Comparison of ENCODE assay signal across 7 mouse cellular contexts in genomic region chr15:85935627-85936049, GRCm38 (mm10). TPM values are rescaled to one million over a fixed set of nuclear protein-coding genes. Genes with fewer than 3 reads are reported as not detected.
DNase-seq lines count a peak whose midpoint lies in the region; ATAC-seq and TF ChIP-seq lines count a peak whose summit lies in the region.

No protein-coding gene starts in this region.

- ATAC-seq in kidney, postnatal 0 days (replicated peaks; ENCODE audit: low FRiP score, low read depth): peak; percentile 85
- no peak for ATAC-seq in forebrain, embryonic 15.5 days (replicated peaks)

- no peak overlapping the region for H3K4me3 ChIP-seq in kidney, postnatal 0 days (replicated peaks; ENCODE audit: low read depth, low read length)
- H3K4me3 ChIP-seq in forebrain, embryonic 15.5 days: no peak overlapping the region

- intact Hi-C loops in left cerebral cortex, postnatal 14 days (cut with DNase I): no loop called here

- H3K27ac ChIP-seq in kidney, postnatal 0 days: peak overlapping the region; percentile 57; the same call in 1 of the 2 replicates
- no peak overlapping the region for H3K27ac ChIP-seq in forebrain, embryonic 15.5 days (replicated peaks)

- TF ChIP-seq CTCF in kidney, postnatal 0 days (IDR thresholded peaks at IDR 0.05; ENCODE audit: low read depth): no peak

- no peaks in the 10 kb centered on the region for H3K9me3 ChIP-seq in kidney, postnatal 0 days (replicated peaks; ENCODE audit: low read length)
- no peaks in the 10 kb centered on the region for H3K9me3 ChIP-seq in forebrain, embryonic 15.5 days

- H3K9ac ChIP-seq in kidney, postnatal 0 days (ENCODE audit: low read depth, low read length): no peak overlapping the region
- no peak overlapping the region for H3K9ac ChIP-seq in forebrain, embryonic 15.5 days (replicated peaks)

- H3K27me3 ChIP-seq in kidney, postnatal 0 days (ENCODE audit: insufficient read depth, low read length): no peaks in the 10 kb centered on the region
- H3K27me3 ChIP-seq in forebrain, embryonic 15.5 days: no peaks in the 10 kb centered on the region

- H3K4me1 ChIP-seq in kidney, postnatal 0 days (replicated peaks; ENCODE audit: insufficient read depth, low read length): peaks cover 4% of the 10 kb centered on the region; the same call in 1 of the 2 replicates
- no peaks in the 10 kb centered on the region for H3K4me1 ChIP-seq in forebrain, embryonic 15.5 days

- 0 out of 2 replicates have a peak, but pooled peaks cover 5% of the 10 kb centered on the region for H3K36me3 ChIP-seq in kidney, postnatal 0 days (ENCODE audit: insufficient read depth, low read length)
- H3K36me3 ChIP-seq in forebrain, embryonic 15.5 days: 0 out of 2 replicates have a peak, but pooled peaks cover 2% of the 10 kb centered on the region

- 14% methylated on average over 5 of the region's 5 CpGs for WGBS in kidney, postnatal 0 days
- WGBS in forebrain, embryonic 15.5 days: 32% methylated on average over 5 of the region's 5 CpGs

- no peak overlapping the region for H3K4me2 ChIP-seq in kidney, postnatal 0 days (ENCODE audit: low read length)
- H3K4me2 ChIP-seq in forebrain, embryonic 15.5 days (replicated peaks): no peak overlapping the region

- peak; percentile 38 to 48 for DNase-seq in adrenal gland, postnatal 36 days
- peak; percentile 62 for DNase-seq in gonadal fat pad, adult 2 months (ENCODE audit: low read depth)
- DNase-seq in kidney, postnatal 0 days (ENCODE audit: low spot score): peak; percentile 79
- peak; percentile 44 for DNase-seq in lung, postnatal 14 days
- DNase-seq in layer of hippocampus, adult 8-10 months (ENCODE audit: low spot score in 2 of 2): no peak
- no peak for DNase-seq in left cerebral cortex, postnatal 14 days (ENCODE audit: low spot score in 2 of 2)

RNA-seq across cellular contexts. Expression of gene Trmu, which starts 56.5 kb away (rescaled TPM):
- total RNA-seq in adrenal gland, postnatal 36 days (2021): 10 to 100 TPM; 22.7 to 24.2 TPM
- 36.5 and 36.8 TPM in 2 replicates for polyA plus RNA-seq in gonadal fat pad, adult 2 months (2012; rRNA removed)
- polyA plus RNA-seq in kidney, postnatal 0 days (2015; fragmentation: Nextera tagmentation; extraction: Ambion mirVana): 37.1 and 40.9 TPM in 2 replicates
- total RNA-seq in layer of hippocampus, adult 8-10 months (2022): 10 to 100 TPM; 31.0 to 40.1 (median 35.9) TPM
- polyA plus RNA-seq in forebrain, embryonic 15.5 days (2015; fragmentation: Nextera tagmentation; extraction: Ambion mirVana): 51.6 and 54.0 TPM in 2 replicates
- total RNA-seq in left cerebral cortex, postnatal 14 days (2021): 10 to 100 TPM; 29.4 to 32.2 TPM

Comparison
In these comparisons a context has a peak if more than half of its experiments do, and no peak if none do; other contexts are left out.
1. DNase-seq: peak in adrenal gland, postnatal 36 days (2 of 2), gonadal fat pad, adult 2 months (single experiment), kidney, postnatal 0 days (single experiment) and lung, postnatal 14 days (single experiment); none in layer of hippocampus, adult 8-10 months (0 of 2) and left cerebral cortex, postnatal 14 days (0 of 2).